Mouse (Mus musculus) urinary bladder, postnatal 10 days (tissue): ENCODE measurements around the gene Tent5b.

Experiments used
- DNase-seq: peaks from one replicate; pipeline ENCODE4 v3.0.0; 2022; ENCODE audit warnings: low spot score

Gene Tent5b

DNA sequence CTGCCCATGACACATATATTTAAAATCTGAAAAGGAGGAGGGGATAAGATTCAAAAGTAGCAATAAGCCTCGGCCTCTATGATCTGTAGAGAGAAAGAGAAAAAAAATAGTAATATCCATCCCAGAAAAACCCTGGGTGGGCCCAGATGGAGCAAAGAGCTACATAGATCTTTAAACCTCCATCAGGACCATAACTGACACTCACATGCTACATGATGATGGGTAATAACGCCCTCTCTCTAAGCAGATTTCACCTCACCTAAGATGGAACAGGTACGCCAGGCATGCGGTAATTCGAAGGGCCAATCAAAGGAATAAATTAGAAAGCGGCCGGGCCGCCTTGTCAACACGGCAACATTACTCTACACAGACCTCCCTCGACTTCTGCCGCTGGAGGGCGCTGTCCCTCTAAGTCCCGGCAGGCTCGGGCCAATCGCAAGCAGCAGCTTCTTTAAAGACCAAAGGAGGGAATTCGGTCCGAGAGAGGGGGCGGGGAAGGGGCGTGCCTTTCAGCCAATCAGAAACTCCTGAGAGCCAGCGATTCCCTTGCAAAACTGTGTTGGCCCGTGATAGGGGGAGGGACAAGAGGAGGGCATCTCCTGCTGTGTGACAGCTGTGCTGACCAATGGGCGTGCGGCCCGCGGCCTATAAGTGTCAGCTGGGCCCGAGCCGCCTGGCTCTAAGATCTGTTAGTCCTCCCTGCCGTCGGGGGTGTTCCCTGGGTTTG is at the start of gene Tent5b:
Tent5b (plus strand) TSS at position 675 of the 727 bp plus-strand sequence.
- DNase-seq = peak; percentile 97

DNA sequence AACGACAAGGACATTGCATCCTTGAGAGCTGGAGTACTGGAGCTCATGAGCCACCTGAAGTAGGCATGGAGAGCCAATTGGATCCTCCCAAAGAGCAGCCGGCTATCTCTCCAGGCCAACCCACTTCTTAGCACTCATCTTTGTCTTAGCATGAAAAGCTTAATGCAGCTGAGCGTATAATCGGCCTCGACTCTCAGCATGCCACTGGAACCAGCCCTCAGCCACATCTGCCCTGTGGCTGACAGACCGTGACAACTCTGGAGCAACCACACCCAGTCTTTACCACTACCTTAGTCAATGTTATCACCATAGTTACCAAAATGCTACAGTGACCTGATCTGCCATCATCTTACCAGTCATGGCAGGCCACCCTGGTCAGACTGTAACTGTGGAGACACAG is 48.4 kb upstream of the Tent5b start:
- no peak for DNase-seq

DNA sequence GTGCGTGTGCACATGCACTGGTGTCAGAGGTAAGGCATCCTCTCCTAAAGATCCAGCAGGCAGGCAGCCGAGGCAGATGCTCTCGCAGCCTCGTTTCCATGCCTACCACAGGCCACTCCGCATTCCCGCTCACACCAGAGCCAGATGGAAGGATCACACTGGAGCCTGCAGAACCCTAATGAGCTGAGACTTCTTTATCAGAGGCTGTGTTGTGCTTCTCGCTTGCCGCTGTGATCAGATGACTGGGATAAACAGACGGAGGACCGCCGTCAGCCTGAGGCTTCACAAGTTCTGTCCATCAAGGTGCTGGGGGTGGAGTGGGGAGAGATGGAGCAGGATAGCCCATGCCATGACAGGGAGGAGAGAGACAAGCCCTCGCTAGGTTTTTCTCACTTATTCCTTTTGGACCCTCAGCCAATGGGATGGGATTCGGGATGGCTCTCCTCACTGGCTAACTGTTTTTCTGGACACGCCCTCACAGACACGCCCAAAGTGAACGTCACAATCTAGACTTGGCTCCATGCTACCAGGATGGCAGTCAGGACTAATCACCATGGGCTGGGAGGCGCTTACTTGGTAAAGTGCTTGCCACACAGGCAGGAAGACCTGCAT is 47.3 kb upstream of the Tent5b start:
- DNase-seq = no peak

DNA sequence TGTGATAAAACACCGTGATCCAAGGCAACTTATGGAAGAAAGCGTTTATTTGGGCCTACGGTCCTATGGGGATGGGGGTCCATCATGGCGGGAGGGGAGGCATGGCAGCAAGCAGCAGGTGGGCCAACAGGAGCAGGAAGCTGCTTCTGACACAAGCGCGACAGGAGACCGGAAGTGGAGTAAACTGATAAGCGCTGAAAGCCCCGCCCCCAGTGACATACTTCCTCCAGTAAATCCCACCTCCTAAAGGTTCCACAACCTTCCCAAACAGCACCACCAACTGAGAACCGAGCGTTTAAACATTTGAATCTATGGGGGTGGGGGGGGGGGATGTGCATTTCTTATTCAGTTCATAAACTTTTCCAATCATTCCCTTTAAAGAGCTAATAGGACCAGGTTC is 44.0 kb upstream of the Tent5b start:
- DNase-seq = no peak

DNA sequence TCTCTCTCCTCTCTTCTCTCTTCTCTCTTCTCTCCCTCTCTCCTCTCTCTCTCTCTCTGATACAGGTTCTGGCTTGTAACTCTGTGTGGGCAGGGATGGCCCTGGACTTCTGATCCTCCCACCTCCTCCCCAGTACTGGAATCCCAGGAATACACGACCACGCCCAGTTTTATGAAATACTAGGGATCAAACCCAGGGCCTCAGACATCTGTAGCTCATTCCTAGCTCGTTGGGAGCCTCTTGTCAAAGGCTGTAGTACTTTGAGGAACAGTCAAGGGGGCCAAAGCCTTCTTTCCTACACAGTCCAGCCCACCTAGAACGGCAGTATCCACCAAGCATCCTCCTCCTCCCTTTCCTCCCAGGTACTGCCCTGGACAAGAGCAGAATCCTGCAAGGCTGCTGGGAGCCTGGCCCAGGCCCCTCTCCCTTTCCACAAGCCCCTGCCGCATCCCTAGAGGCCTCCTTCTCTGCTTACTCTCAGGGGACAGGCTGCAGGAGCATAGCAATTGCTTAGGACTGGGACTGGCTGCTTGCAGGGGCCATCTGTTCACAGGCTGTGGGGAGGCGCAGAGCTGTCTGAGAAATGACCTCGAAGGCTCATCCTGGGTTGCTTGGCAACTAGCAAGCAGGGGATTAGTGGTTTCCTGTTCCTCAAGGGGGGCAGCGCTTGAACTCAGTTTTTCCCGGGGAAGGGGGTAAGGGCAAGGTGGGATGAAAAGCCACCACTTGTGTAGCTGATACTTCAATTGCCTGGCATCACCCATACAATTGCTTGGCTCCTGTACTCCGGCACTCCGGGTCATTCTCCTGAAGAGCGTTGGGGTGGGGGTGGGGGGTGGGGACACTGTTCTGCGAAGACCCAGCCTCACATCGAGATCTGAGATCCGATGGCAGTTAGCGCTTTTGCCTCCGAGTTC is 40.2 kb upstream of the Tent5b start:
- DNase-seq = no peak

DNA sequence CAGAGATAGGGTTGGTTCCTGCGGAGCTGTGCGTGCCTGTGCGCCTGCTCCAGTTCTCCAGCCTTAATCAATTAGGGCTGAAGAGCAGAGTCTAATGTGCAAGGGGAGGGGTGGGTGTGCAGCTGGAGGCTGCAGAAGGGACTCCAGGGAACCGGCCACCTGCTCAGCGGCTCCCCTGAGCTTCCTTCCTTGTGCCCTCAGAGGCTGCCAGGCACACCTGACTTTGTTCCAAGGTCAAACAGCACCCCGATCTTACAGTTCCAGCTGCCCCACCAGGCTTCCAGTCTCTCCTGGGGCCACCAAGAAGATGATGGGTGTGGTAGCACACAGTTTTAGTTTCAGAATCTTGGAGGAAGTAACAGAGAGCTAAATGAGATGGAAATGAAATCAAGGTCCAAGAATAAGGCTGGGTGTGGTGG is 39.5 kb upstream of the Tent5b start:
- no peak for DNase-seq

DNA sequence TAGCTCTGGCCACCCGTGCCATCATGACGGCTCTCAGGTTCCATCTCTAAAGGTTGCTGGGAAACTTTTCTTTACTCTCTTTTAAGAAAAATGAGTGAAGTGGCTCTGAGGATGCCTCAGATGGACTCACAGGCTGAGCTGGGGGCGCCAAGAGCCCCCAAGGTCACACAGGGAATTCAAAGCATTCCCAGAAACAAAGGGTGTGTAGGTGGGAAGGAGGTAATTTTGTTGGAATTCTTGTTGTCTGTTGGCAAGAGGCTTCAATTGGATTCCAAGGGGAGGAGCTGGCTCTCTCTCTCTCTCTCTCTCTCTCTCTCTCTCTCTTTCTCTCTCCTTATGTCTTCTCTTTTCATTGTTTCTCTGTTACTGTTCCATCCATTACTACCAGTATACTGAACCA is 37.7 kb upstream of the Tent5b start:
- no peak for DNase-seq

DNA sequence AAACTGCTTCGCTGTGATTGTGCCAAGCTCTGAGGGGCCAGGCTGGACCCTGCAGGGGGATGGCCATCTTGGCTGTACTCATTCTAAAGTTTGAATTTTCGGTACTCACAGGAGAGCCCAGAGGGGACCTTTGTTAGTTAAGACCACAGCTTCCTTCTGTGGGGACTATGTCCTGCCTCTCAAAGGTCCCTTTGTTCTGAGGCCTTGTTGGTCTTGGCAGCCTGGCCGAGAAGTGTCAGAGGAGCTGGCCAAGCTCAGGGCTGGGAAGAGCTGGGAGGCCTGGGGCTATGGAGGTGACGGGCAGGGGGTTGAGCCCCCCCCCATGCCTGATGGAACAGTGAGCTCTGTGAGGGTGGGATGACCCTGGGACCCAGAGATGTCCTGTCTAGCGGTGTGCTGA is 36.8 kb upstream of the Tent5b start:
- DNase-seq = no peak

DNA sequence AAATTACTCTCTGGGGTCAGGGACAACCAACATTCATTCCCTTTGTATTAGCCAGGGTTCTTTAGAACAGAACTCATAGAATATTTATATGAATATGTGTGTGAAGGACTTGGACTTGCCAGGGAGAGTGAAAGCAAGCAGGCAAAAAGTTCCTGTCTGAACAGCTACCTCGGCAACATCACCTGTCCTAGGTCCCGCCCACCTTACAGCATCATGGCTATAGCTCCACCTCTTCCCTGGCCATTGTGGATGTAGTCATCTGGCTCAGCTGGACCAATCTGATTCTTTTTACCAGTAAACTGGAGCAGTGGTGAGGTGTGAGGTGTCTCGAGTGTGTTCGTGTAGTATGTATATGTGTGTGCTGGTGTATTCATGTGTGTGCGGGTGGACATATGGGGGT is 34.2 kb upstream of the Tent5b start:
- DNase-seq = no peak

DNA sequence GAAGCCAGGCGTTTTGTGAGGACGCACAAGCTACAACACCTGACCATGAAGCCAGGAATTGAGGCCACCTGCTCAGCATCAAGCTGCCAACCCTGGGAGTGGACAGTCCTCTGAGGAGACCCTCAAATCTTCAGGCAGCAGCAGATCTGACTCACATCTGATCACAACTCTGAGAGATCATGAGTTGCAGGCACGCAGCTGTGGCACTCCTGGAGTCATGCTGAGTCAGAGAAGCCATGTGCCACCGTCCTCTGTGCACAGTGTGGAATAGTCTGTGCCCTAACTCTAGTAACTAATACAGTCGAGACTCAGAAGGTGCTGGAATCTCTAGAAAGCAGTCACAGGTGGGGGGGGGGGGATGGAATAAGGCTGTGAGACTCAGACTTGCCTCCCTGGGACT is 32.6 kb upstream of the Tent5b start:
- no peak for DNase-seq

DNA sequence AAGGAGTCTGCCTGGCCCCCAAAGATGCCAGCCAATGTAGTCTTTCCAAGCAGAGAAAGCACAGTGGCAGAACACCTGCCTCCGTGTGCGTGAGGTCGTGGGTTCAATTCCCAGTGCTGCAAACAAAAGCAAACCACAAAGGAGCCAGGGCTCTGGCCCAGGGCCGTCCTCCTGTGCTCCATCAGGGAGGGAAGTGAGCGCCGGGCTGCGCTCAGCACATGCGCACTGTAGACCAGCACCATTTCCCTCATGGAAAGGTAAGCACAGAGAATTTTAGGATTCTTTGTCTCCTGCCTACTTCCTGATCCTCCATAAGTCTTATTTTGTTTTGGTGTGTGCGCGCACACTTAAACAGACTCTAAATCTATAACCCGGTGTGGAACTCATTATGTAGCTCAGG is 32.0 kb upstream of the Tent5b start:
- no peak for DNase-seq

DNA sequence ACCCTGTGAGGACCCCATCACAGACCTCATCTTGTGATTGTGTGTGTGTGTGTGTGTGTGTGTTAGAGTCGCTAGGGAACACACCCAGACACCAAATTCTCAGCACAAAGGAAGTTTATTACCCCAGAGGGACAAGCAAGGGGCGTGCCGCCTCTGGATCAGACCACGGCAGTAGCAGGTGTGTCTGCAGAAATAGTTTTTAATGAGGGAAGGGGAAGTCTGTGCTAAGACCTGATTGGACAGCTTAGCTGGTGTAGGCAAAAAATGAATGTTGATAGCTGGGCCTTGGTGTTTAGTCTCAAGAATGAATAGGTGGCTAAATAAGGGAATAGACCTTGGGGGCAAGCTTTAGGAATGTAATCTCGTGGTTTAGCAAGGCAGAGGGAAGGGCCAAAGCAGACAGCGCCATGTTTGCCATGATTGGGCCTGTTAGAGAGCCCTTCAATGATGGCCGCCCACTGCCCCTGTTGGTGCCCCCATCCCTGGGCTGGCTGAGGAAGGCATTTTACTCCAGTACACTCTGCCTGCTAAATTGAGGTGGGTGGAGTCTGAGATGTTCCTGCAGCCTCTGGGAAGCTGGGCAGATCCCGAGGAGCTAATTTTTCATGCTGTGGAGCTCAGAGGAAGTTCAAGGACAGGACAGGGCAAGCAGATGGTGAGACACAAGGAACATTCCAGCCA is 31.1 kb upstream of the Tent5b start:
- DNase-seq = no peak

DNA sequence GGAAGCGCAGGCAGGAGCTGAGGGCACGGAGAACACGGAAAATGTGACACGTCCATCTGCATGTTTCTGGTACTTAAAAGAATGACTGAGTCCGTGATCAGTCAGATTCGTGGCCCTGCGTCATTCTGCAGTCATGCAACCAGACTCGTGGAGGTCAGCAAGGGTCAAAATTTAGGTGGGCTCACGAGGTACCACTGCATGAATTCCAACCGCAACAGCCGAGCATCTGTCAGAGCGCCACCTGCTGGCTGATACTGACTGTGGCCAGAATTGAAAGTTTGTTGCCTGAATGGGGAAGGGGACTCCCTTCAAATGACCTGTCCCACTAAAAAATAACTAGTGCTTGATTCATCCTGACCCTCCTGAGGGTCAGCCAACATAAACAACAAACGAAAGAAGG is 30.2 kb upstream of the Tent5b start:
- no peak for DNase-seq

DNA sequence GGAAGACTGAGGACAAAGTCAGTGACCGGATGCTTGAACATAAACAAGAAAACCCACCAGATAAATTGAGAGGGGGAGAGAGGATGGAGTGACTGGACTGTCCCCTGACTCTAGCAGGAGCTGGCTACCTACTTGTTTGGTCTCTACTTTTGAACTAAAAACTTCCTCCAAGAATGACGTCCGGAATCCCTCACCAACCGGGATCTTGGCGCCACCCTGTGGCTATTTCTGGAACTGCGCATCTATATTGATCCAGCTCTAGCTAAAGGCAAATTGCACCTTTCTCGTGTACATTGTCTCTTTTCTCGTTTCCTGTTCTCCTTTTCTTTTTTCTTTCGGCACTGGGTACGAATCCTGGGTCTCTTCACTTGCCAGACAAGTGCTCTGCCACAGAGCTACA is 28.4 kb upstream of the Tent5b start:
- peak; percentile 66 for DNase-seq

DNA sequence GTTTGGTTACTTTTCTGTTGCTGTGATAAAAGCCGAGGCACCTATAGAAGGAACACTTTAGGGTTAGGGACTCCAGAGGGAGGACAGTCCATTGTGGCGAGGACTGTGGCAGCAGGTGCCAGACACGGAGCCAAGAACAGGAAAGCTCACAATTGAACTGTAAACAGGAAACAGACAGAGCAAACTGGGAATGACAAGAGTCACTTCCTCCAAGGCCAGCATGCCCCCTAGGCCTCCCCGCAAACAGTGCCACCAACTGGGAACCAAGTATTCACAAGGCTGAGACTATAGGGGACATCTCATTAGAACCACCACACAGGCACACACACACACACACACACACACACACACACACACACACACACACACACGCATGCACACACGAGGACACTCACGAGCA is 27.5 kb upstream of the Tent5b start:
- DNase-seq = no peak

DNA sequence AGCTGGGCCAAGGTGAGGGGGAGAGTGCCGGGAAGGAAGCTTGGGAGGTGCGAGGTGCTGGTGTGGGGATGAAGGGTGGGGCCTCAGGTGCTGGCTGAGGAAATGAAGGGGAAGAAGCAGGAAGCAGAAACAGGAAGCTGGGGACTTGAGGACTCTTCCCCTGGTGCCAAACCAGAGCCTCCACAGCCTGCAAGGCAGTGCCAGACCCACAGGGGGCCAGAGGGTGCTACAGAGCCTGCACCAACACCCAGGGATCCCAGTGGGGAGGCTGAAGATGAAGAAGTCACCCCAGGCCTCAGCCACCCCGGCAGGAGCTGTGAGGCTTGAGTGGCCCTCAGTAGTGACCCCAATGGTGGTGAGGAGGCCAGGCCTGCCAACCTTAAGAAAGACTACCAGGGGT is 21.9 kb upstream of the Tent5b start:
- DNase-seq = no peak

DNA sequence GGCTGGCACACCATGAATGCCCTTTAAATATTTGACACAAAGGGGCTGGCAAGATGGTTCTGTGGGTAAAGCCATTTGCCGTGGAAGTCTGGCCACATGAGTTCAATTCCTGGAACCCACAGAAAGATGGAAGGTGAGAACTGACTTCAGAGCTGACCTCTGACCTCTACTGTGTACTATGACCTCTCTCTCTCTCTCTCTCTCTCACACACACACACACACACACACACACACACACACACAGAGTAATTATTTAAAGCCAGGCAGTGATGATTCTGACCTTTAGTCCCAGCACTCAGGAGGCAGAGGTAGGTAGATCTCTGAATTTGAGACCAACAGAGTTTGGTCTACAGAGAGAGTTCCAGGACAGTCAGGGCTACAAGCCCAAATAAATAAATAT is 19.9 kb upstream of the Tent5b start:
- no peak for DNase-seq

DNA sequence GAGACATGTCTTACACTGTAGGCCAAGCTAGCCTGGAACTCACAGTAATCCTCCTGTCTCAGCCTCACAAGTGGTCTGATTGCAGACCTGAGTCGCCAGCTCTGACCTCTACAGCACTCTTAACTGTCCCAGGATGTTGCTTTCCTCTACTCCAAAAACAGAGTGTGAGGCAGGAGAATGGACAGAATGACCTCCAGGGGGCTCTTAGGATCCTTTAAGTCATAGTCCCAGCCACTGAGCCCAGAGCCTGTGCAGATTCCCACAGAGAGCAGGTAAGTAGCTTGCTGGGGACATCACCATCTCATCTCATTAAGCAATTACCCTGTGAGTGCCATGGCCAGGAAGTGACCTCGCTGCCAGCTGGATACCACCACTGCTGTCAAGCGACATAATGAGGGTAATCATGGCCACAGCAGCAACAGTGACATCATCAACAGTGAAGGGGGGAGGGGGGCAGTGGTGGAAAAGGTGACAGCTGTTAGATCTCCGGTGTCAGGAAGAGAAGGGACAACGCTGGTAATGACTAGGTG is 19.1 kb upstream of the Tent5b start:
- no peak for DNase-seq

DNA sequence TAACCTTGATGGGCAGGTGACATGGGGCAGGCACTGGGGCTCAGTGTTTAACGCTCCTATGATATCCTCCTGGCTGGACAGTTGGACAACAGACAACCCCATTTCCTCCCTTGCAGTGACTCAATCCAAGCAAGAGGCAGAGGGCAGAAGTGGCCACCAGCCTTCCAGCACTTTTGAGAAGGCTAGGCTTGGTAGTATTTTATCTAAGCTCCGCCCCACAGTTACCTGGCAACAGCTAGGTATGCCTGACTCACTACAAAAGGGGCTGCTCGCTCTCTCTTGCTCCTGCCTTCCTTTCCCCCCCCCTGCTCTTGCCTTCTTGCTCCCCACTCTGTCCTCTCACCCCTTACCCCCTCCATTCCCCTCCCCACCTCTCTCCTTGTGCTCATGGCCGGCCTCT is 18.6 kb upstream of the Tent5b start:
- no peak for DNase-seq

DNA sequence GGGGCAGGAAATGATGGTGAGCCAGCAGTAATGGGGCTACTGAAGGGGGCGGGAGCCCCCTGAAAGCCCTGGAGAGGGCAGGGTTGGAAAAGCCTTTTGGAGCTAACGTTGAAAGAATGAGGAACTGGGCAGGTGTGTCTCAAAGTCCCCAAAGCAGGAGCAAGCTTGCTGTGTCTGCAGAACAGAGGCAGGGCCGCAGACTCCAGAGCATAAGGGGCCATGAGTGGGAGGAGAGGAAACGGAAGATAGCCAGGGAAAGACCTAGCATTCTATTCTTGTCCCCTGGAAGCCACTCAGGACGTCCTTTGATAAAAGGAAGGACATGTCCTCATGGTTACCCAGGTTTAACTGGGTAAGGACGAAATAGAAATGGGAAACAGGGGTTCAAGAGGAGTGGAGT is 16.7 kb upstream of the Tent5b start:
- DNase-seq = no peak

DNA sequence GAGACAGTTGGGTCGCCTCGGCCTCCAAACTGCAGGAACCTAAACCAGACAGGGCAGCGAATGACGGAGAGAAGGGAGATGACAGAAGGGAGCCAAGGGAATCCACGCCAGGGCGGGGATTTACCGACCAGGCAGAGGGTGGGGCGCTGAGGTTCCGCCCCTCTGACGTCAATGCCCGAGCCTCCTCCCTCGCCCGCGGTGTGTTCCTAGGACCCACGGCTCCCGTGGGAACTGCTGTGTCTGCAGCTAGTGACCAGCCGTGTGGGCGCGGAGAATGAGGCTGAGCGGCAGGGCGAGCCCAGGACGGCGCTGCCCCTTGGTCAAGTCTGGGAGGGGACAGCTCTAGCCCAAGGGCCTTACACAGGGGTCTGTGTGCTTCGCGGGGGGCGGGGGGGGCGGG is 11.9 kb upstream of the Tent5b start:
- DNase-seq = peak; percentile 44

DNA sequence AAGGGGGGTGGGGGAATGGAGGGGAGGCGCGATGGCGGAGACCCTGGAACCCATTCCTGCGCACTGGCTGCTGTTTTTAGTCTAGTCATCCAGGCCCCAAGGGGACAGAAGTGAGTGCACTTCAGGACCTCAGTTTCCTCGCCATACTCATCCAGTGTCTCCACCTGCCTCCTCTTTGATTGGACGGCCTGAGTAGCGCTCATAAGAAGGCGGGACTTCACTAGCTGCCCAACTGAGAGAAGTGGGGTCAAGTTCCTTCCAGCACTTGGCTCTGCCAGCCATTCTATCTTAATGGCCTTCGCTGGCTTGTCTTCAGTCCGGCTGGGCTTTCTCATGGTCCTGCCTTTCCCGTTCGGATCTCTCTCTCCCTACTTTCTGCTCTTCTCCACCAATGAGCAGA is 10.8 kb upstream of the Tent5b start:
- DNase-seq = no peak
